Mouse (Mus musculus) MEL-GATA-1-ER (cell line): ENCODE data around the gene Cpeb3.
"Not testable (repeated sequence)": the region's sequence is repeated elsewhere in the genome, so short reads cannot be mapped to it uniquely, and the experiment has no call there.

Experiments used
- DNase-seq: peaks from one replicate; pipeline ENCODE4 v3.0.0-alpha.2; 2012; ENCODE audit warnings: low read depth; ENCODE audit errors: extremely low read depth

Cpeb3 gene

GRCm38 (mm10) chr19:37207303-37208175 is 862 bp downstream of the Cpeb3 start, which contains the start of gene March5:
TSS of gene March5 (plus strand) at chr19:37207543.
- DNase-seq = peak; percentile 46

- DNase-seq = no peak
These were observed 1.6 kb downstream of the Cpeb3 start for GRCm38 (mm10) chr19:37206641-37207302.

- not testable (repeated sequence) for DNase-seq
These were observed 3.2 kb downstream of the Cpeb3 start for GRCm38 (mm10) chr19:37205155-37205554.

- DNase-seq = no peak
These were observed 5.0 kb downstream of the Cpeb3 start for GRCm38 (mm10) chr19:37203371-37203770.

GRCm38 (mm10) chr19:37199889-37200288 is 8.5 kb downstream of the Cpeb3 start:
- DNase-seq = no peak

GRCm38 (mm10) chr19:37198165-37198880 is 10.1 kb downstream of the Cpeb3 start:
- no peak for DNase-seq

GRCm38 (mm10) chr19:37192475-37193058 is 15.8 kb downstream of the Cpeb3 start:
- DNase-seq = no peak

GRCm38 (mm10) chr19:37188366-37188948 is 19.9 kb downstream of the Cpeb3 start:
- no peak for DNase-seq

GRCm38 (mm10) chr19:37177819-37178708 is 30.3 kb downstream of the Cpeb3 start:
- peak; percentile 43 for DNase-seq

- no peak for DNase-seq
These were observed 31.4 kb downstream of the Cpeb3 start for GRCm38 (mm10) chr19:37176879-37177462.

GRCm38 (mm10) chr19:37175919-37176318 is 32.5 kb downstream of the Cpeb3 start:
- no peak for DNase-seq

GRCm38 (mm10) chr19:37175436-37175805 is 33.0 kb downstream of the Cpeb3 start:
- DNase-seq = no peak

- peak; percentile 80 for DNase-seq
These were observed 33.5 kb downstream of the Cpeb3 start for GRCm38 (mm10) chr19:37174716-37175435.

GRCm38 (mm10) chr19:37174116-37174715 is 34.2 kb downstream of the Cpeb3 start:
- DNase-seq = no peak

- DNase-seq = no peak
These were observed 34.9 kb downstream of the Cpeb3 start for GRCm38 (mm10) chr19:37173331-37174115.

GRCm38 (mm10) chr19:37172566-37173130 is 35.8 kb downstream of the Cpeb3 start:
- DNase-seq = peak; percentile 32

GRCm38 (mm10) chr19:37172096-37172495 is 36.3 kb downstream of the Cpeb3 start:
- DNase-seq = no peak
